Mouse (Mus musculus) bone marrow, adult 2 months (tissue): ENCODE data around the gene Agap2.

Experiments used
- CTCF ChIP-seq: fragments of 200-500 bp; IDR thresholded peaks from 2 replicates; pipeline ENCODE4 v1.5.1; 2011; ENCODE audit warnings: low read length, control low read depth; ENCODE audit not compliant: control insufficient read depth, insufficient read depth
- POLR2A ChIP-seq: fragments of 200-500 bp; IDR thresholded peaks from 2 replicates; pipeline ENCODE4 v1.6.1; 2011; ENCODE audit warnings: low read depth, mild to moderate bottlenecking, control low read depth, low read length, borderline replicate concordance; ENCODE audit not compliant: control insufficient read depth

DNA sequence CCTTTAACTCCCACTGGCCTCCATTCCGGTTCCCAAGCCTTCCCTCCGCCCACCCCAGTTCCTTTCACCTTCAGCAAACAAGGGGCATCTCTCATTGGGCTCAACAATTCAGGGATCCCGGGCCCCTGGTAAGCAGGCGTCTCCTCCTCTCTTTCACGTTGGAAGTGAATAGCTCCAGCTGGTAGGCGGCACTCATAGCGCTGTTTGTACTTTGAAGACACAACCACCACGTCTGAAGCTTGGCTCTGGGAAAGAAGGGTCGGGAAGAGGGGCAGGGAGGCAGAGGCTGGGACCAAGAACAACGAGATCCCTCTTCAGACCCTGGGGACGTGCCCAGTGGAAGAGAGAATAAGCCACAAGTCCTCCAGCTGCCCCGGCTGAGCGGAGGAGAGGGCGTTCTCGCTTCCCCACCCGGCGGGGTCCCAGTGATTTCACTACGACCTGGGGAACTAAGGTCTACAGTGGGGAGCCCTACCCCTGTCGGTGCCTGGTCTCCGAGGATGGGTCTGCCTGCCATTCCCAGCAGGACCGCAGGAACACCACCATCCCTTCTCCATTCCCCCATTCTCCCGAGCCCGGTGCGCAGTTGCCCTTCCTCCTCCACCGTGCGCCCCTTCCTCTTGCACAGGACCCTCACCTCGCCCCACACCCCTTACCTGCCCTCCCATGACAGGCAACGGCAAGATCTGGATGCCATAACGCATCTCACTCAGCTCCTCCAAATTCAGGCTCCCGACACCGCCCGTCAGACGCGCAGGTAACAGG, 45.4 kb downstream of the Agap2 start:
- TF ChIP-seq CTCF (no peak), POLR2A (no peak)
